Mouse (Mus musculus): ENCODE results near the gene 4930452B06Rik. TPM values are rescaled to one million over a fixed set of nuclear protein-coding genes. Genes with fewer than 3 reads are reported as not detected.

4930452B06Rik gene
- polyA plus RNA-seq, 1 experiment from 2014 or later: 7.4 TPM

GRCm38 (mm10) chr14:8451117-8451516, 214.9 kb downstream of the 4930452B06Rik start:
- ATAC-seq: no peak

GRCm38 (mm10) chr14:8450342-8450741, 215.7 kb downstream of the 4930452B06Rik start:
- H3K27ac ChIP-seq (ENCODE audit: low read length): no peak overlapping the region

More at GRCm38 (mm10) chr14:8451117-8451516, 214.9 kb downstream of the 4930452B06Rik start:
- no peaks in the 10 kb centered on the region for H3K4me1 ChIP-seq (ENCODE audit: control insufficient read depth, insufficient read depth, low read length)
- H3K9ac ChIP-seq (ENCODE audit: low read depth, low read length): no peak overlapping the region
- WGBS: 90% methylated on average over 4 of the region's 4 CpGs
- no peaks in the 10 kb centered on the region for H3K27me3 ChIP-seq (ENCODE audit: control insufficient read depth, insufficient read depth, low read depth, low read length)
- H3K9me3 ChIP-seq (replicated peaks; ENCODE audit: control insufficient read depth, low read length, poor library complexity, severe bottlenecking): no peaks in the 10 kb centered on the region
- H3K27ac ChIP-seq (ENCODE audit: low read length): no peak overlapping the region
- no peak overlapping the region for H3K4me2 ChIP-seq (ENCODE audit: low read length)
- no peaks in the 10 kb centered on the region for H3K36me3 ChIP-seq (ENCODE audit: control insufficient read depth, insufficient read depth, low read length)
- H3K4me3 ChIP-seq (ENCODE audit: low read depth, low read length): no peak overlapping the region

GRCm38 (mm10) chr14:8449299-8449698, 216.7 kb downstream of the 4930452B06Rik start:
- no peak overlapping the region for H3K4me3 ChIP-seq (ENCODE audit: low read depth, low read length)
- H3K36me3 ChIP-seq (ENCODE audit: control insufficient read depth, insufficient read depth, low read length): no peaks in the 10 kb centered on the region
- no peaks in the 10 kb centered on the region for H3K27me3 ChIP-seq (ENCODE audit: control insufficient read depth, insufficient read depth, low read depth, low read length)
- H3K9me3 ChIP-seq (replicated peaks; ENCODE audit: control insufficient read depth, low read length, poor library complexity, severe bottlenecking): no peaks in the 10 kb centered on the region
- ATAC-seq: no peak
- H3K4me2 ChIP-seq (ENCODE audit: low read length): no peak overlapping the region
- H3K9ac ChIP-seq (ENCODE audit: low read depth, low read length): no peak overlapping the region
- no peak overlapping the region for H3K27ac ChIP-seq (ENCODE audit: low read length)
- H3K4me1 ChIP-seq (ENCODE audit: control insufficient read depth, insufficient read depth, low read length): no peaks in the 10 kb centered on the region

More at GRCm38 (mm10) chr14:8450342-8450741, 215.7 kb downstream of the 4930452B06Rik start:
- H3K9me3 ChIP-seq (replicated peaks; ENCODE audit: control insufficient read depth, low read length, poor library complexity, severe bottlenecking): no peaks in the 10 kb centered on the region
- H3K9ac ChIP-seq (ENCODE audit: low read depth, low read length): no peak overlapping the region
- 94% methylated on average over 6 of the region's 6 CpGs for WGBS
- H3K27me3 ChIP-seq (ENCODE audit: control insufficient read depth, insufficient read depth, low read depth, low read length): no peaks in the 10 kb centered on the region
- H3K4me1 ChIP-seq (ENCODE audit: control insufficient read depth, insufficient read depth, low read length): no peaks in the 10 kb centered on the region
- ATAC-seq: no peak
- no peak overlapping the region for H3K4me2 ChIP-seq (ENCODE audit: low read length)
- H3K36me3 ChIP-seq (ENCODE audit: control insufficient read depth, insufficient read depth, low read length): no peaks in the 10 kb centered on the region
- no peak overlapping the region for H3K4me3 ChIP-seq (ENCODE audit: low read depth, low read length)

GRCm38 (mm10) chr14:8447352-8447751, 218.7 kb downstream of the 4930452B06Rik start:
- Histone ChIP-seq H3K9ac (ENCODE audit: low read depth, low read length) (no peak overlapping the region), H3K4me3 (ENCODE audit: low read depth, low read length) (no peak overlapping the region), H3K27me3 (ENCODE audit: control insufficient read depth, insufficient read depth, low read depth, low read length) (no peaks in the 10 kb centered on the region), H3K9me3 (replicated peaks; ENCODE audit: control insufficient read depth, low read length, poor library complexity, severe bottlenecking) (no peaks in the 10 kb centered on the region), H3K4me1 (ENCODE audit: control insufficient read depth, insufficient read depth, low read length) (no peaks in the 10 kb centered on the region), H3K36me3 (ENCODE audit: control insufficient read depth, insufficient read depth, low read length) (no peaks in the 10 kb centered on the region), H3K27ac (ENCODE audit: low read length) (no peak overlapping the region), H3K4me2 (ENCODE audit: low read length) (no peak overlapping the region)
- WGBS: 90% methylated on average over 1 of the region's 1 CpGs
- ATAC-seq: no peak

GRCm38 (mm10) chr14:8444363-8444762, 221.7 kb downstream of the 4930452B06Rik start:
- H3K27me3 ChIP-seq (ENCODE audit: control insufficient read depth, insufficient read depth, low read depth, low read length): no peaks in the 10 kb centered on the region
- no peaks in the 10 kb centered on the region for H3K9me3 ChIP-seq (replicated peaks; ENCODE audit: control insufficient read depth, low read length, poor library complexity, severe bottlenecking)
- H3K4me3 ChIP-seq (ENCODE audit: low read depth, low read length): no peak overlapping the region
- WGBS: 80% methylated on average over 2 of the region's 2 CpGs
- H3K4me1 ChIP-seq (ENCODE audit: control insufficient read depth, insufficient read depth, low read length): peaks cover 7% of the 10 kb centered on the region
- no peaks in the 10 kb centered on the region for H3K36me3 ChIP-seq (ENCODE audit: control insufficient read depth, insufficient read depth, low read length)
- no peak overlapping the region for H3K27ac ChIP-seq (ENCODE audit: low read length)
- no peak for ATAC-seq
- no peak overlapping the region for H3K9ac ChIP-seq (ENCODE audit: low read depth, low read length)
- no peak overlapping the region for H3K4me2 ChIP-seq (ENCODE audit: low read length)

GRCm38 (mm10) chr14:8442691-8443090, 223.3 kb downstream of the 4930452B06Rik start:
- H3K36me3 ChIP-seq (ENCODE audit: control insufficient read depth, insufficient read depth, low read length): no peaks in the 10 kb centered on the region
- no peak overlapping the region for H3K9ac ChIP-seq (ENCODE audit: low read depth, low read length)
- no peak overlapping the region for H3K4me2 ChIP-seq (ENCODE audit: low read length)
- peaks cover 7% of the 10 kb centered on the region for H3K4me1 ChIP-seq (ENCODE audit: control insufficient read depth, insufficient read depth, low read length)
- no peak overlapping the region for H3K4me3 ChIP-seq (ENCODE audit: low read depth, low read length)
- no peak for ATAC-seq
- no peak overlapping the region for H3K27ac ChIP-seq (ENCODE audit: low read length)
- no peaks in the 10 kb centered on the region for H3K9me3 ChIP-seq (replicated peaks; ENCODE audit: control insufficient read depth, low read length, poor library complexity, severe bottlenecking)
- 93% methylated on average over 3 of the region's 3 CpGs for WGBS
- no peaks in the 10 kb centered on the region for H3K27me3 ChIP-seq (ENCODE audit: control insufficient read depth, insufficient read depth, low read depth, low read length)

- Histone ChIP-seq H3K9me3 (replicated peaks; ENCODE audit: control insufficient read depth, low read length, poor library complexity, severe bottlenecking) (no peaks in the 10 kb centered on the region), H3K4me1 (ENCODE audit: control insufficient read depth, insufficient read depth, low read length) (peaks cover 7% of the 10 kb centered on the region), H3K4me3 (ENCODE audit: low read depth, low read length) (no peak overlapping the region), H3K9ac (ENCODE audit: low read depth, low read length) (no peak overlapping the region), H3K36me3 (ENCODE audit: control insufficient read depth, insufficient read depth, low read length) (no peaks in the 10 kb centered on the region), H3K4me2 (ENCODE audit: low read length) (no peak overlapping the region), H3K27me3 (ENCODE audit: control insufficient read depth, insufficient read depth, low read depth, low read length) (no peaks in the 10 kb centered on the region), H3K27ac (ENCODE audit: low read length) (no peak overlapping the region)
- 69% methylated on average over 3 of the region's 3 CpGs for WGBS
- ATAC-seq: no peak
These were observed 224.4 kb downstream of the 4930452B06Rik start for GRCm38 (mm10) chr14:8441623-8442022.

GRCm38 (mm10) chr14:8430611-8431230, 235.3 kb downstream of the 4930452B06Rik start:
- Histone ChIP-seq H3K27ac (ENCODE audit: low read length) (no peak overlapping the region), H3K4me1 (ENCODE audit: control insufficient read depth, insufficient read depth, low read length) (no peaks in the 10 kb centered on the region), H3K27me3 (ENCODE audit: control insufficient read depth, insufficient read depth, low read depth, low read length) (no peaks in the 10 kb centered on the region), H3K9ac (ENCODE audit: low read depth, low read length) (no peak overlapping the region), H3K4me2 (ENCODE audit: low read length) (no peak overlapping the region), H3K36me3 (ENCODE audit: control insufficient read depth, insufficient read depth, low read length) (no peaks in the 10 kb centered on the region), H3K4me3 (ENCODE audit: low read depth, low read length) (no peak overlapping the region), H3K9me3 (replicated peaks; ENCODE audit: control insufficient read depth, low read length, poor library complexity, severe bottlenecking) (no peaks in the 10 kb centered on the region)
- ATAC-seq: no peak
- WGBS: 80% methylated on average over 6 of the region's 6 CpGs

GRCm38 (mm10) chr14:8429767-8430166, 236.3 kb downstream of the 4930452B06Rik start:
- no peak for ATAC-seq
- no peak overlapping the region for H3K4me3 ChIP-seq (ENCODE audit: low read depth, low read length)
- no peaks in the 10 kb centered on the region for H3K4me1 ChIP-seq (ENCODE audit: control insufficient read depth, insufficient read depth, low read length)
- no peaks in the 10 kb centered on the region for H3K9me3 ChIP-seq (replicated peaks; ENCODE audit: control insufficient read depth, low read length, poor library complexity, severe bottlenecking)
- H3K9ac ChIP-seq (ENCODE audit: low read depth, low read length): no peak overlapping the region
- no peak overlapping the region for H3K27ac ChIP-seq (ENCODE audit: low read length)
- no peaks in the 10 kb centered on the region for H3K27me3 ChIP-seq (ENCODE audit: control insufficient read depth, insufficient read depth, low read depth, low read length)
- WGBS: 72% methylated on average over 2 of the region's 2 CpGs
- no peak overlapping the region for H3K4me2 ChIP-seq (ENCODE audit: low read length)
- H3K36me3 ChIP-seq (ENCODE audit: control insufficient read depth, insufficient read depth, low read length): no peaks in the 10 kb centered on the region
